Mouse (Mus musculus) liver, postnatal 0 days (tissue): ENCODE measurements at regions not wholly inside any gene's neighbourhood (a gene's known extent, or its start where the extent isn't known, plus 50 kb on each side); places are given as distances from the start of the nearest gene placed in this dataset.

Source experiments
- CTCF ChIP-seq: sonication (generic); IDR thresholded peaks from 2 replicates; pipeline ENCODE4 v1.5.1; 2016; ENCODE audit warnings: antibody characterized with exemption, low read depth
- EP300 ChIP-seq: IDR thresholded peaks from 2 replicates; pipeline ENCODE4 v1.6.1; 2016; ENCODE audit warnings: antibody characterized with exemption, low read depth, mild to moderate bottlenecking

GRCm38 (mm10) chr5:28563401-28563800 is 96.3 kb upstream of the Shh start:
- TF ChIP-seq EP300 (no peak), CTCF (no peak)
